In the genomic region with DNA sequence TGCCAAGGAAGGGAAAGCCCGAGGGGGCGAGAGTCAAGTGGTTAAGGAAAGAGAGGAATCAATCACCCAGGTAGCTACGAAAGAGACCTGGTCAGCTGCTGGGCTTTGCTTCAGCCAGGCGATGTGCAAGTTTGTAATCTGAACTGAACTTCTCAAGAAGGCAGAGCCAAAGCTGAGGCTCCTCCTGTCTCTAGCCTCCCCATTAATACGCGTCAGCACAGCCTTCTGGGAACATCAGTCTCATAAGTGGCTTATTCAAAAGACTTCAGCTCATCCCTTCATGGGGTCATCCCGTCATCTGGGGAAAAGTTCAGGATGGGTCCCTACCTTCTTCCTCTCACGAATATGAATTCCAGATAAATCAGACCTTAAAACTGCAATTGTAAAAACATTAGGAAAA, we compare ENCODE assay signal across 20 mouse cellular contexts.
DNase-seq lines count a peak whose midpoint lies in the region; ATAC-seq and TF ChIP-seq lines count a peak whose summit lies in the region.
"Had no signal": no experiment of that assay in that cellular context is flagged by ENCODE, and none has a peak within 500 bp of the region (broad histone marks: within the 10 kb centered on the region; RNA-seq: fewer than 3 reads in every experiment).

No protein-coding gene starts in this region.

- no peaks in the 10 kb centered on the region for H3K4me1 ChIP-seq in heart, adult 2 months (ENCODE audit: control insufficient read depth, insufficient read depth, low read length)
- H3K4me1 ChIP-seq in embryonic facial prominence, embryonic 15.5 days = peaks cover 58% of the 10 kb centered on the region
- H3K4me1 ChIP-seq in liver, embryonic 12.5 days = peaks cover 18% of the 10 kb centered on the region

- no peak for TF ChIP-seq EP300 in heart, adult 2 months (IDR thresholded peaks at IDR 0.05; ENCODE audit: insufficient read depth, low read depth, low read length)

- H3K4me3 ChIP-seq in heart, adult 2 months = no peak overlapping the region
- H3K4me3 ChIP-seq in embryonic facial prominence, embryonic 15.5 days (replicated peaks) = no peak overlapping the region
- no peak overlapping the region for H3K4me3 ChIP-seq in liver, embryonic 12.5 days
- H3K4me3 ChIP-seq: forebrain, embryonic 12.5 days; heart, embryonic 12.5 days; hindbrain, embryonic 10.5 days had no signal

- DNase-seq in heart, adult 11 months = peak; percentile 79
- DNase-seq in heart, adult 2 months = no peak
- DNase-seq in urinary bladder, postnatal 25 days (ENCODE audit: low spot score) = peak; percentile 4
- DNase-seq in urinary bladder, postnatal 36 days (ENCODE audit: low spot score in 2 of 2) = no peak
- DNase-seq: adrenal gland, adult 8-10 months; cerebellum, adult 11 months; cerebellum, adult 8-10 months; cerebellum, postnatal 14 days; embryo, embryonic 11 days; gastrocnemius, postnatal 36 days had no signal

- WGBS in heart, adult 2 months = 68% methylated on average over 8 of the region's 8 CpGs
- WGBS in embryonic facial prominence, embryonic 15.5 days = 33% methylated on average over 8 of the region's 8 CpGs
- WGBS in liver, embryonic 12.5 days (ENCODE audit: insufficient replicate concordance) = 56% methylated on average over 8 of the region's 8 CpGs

- H3K9me3 ChIP-seq in embryonic facial prominence, embryonic 15.5 days (replicated peaks) = no peaks in the 10 kb centered on the region
- no peaks in the 10 kb centered on the region for H3K9me3 ChIP-seq in liver, embryonic 12.5 days (replicated peaks)
- H3K9me3 ChIP-seq: forebrain, embryonic 12.5 days; G1E; heart, embryonic 12.5 days; hindbrain, embryonic 10.5 days had no signal

- H3K27ac ChIP-seq in heart, adult 2 months = no peak overlapping the region
- peak overlapping the region; percentile 65; the same call in 1 of the 2 replicates for H3K27ac ChIP-seq in embryonic facial prominence, embryonic 15.5 days (replicated peaks)
- no peak overlapping the region for H3K27ac ChIP-seq in liver, embryonic 12.5 days
- H3K27ac ChIP-seq: forebrain, embryonic 12.5 days; hindbrain, embryonic 10.5 days; hindbrain, embryonic 14.5 days had no signal

- no peak for TF ChIP-seq POLR2A in heart, adult 2 months (IDR thresholded peaks at IDR 0.05; ENCODE audit: insufficient read depth, low read depth, low read length)

- no peak overlapping the region for H3K9ac ChIP-seq in heart, adult 2 months (ENCODE audit: low read depth, low read length)
- H3K9ac ChIP-seq in embryonic facial prominence, embryonic 15.5 days = no peak overlapping the region
- no peak overlapping the region for H3K9ac ChIP-seq in liver, embryonic 12.5 days
- H3K9ac ChIP-seq: forebrain, embryonic 12.5 days; heart, embryonic 12.5 days; hindbrain, embryonic 14.5 days had no signal

- intact Hi-C loops in heart, adult 2 months (cut with DNase I) = no loop called here

- no peaks in the 10 kb centered on the region for H3K79me2 ChIP-seq in heart, adult 2 months (replicated peaks; ENCODE audit: control insufficient read depth, insufficient read depth, low read length)

- H3K4me2 ChIP-seq in embryonic facial prominence, embryonic 15.5 days (replicated peaks) = no peak overlapping the region
- no peak overlapping the region for H3K4me2 ChIP-seq in liver, embryonic 12.5 days
- H3K4me2 ChIP-seq: forebrain, embryonic 12.5 days; heart, embryonic 12.5 days; hindbrain, embryonic 14.5 days had no signal

- no peak for TF ChIP-seq CTCF in heart, adult 2 months (IDR thresholded peaks at IDR 0.05)

- no peak for ATAC-seq in embryonic facial prominence, embryonic 15.5 days (ENCODE audit: insufficient number of reproducible peaks, low FRiP score, low TSS enrichment, low read depth)
- ATAC-seq in erythroid progenitor cell, adult 5-6 weeks (replicated peaks; ENCODE audit: low FRiP score, poor library complexity, severe bottlenecking) = no peak
- ATAC-seq in liver, embryonic 12.5 days = no peak
- ATAC-seq: forebrain, embryonic 16.5 days; intestine, embryonic 16.5 days had no signal

- no peaks in the 10 kb centered on the region for H3K36me3 ChIP-seq in heart, adult 2 months (ENCODE audit: control insufficient read depth, insufficient read depth, low read length)
- no peaks in the 10 kb centered on the region for H3K36me3 ChIP-seq in embryonic facial prominence, embryonic 15.5 days
- no peaks in the 10 kb centered on the region for H3K36me3 ChIP-seq in liver, embryonic 12.5 days
- H3K36me3 ChIP-seq: forebrain, embryonic 12.5 days; G1E; heart, embryonic 12.5 days; hindbrain, embryonic 10.5 days had no signal

- H3K27me3 ChIP-seq in heart, adult 2 months (ENCODE audit: control insufficient read depth, insufficient read depth, low read length) = no peaks in the 10 kb centered on the region
- no peaks in the 10 kb centered on the region for H3K27me3 ChIP-seq in embryonic facial prominence, embryonic 15.5 days
- peaks cover 6% of the 10 kb centered on the region; the same call in 1 of the 2 replicates for H3K27me3 ChIP-seq in liver, embryonic 12.5 days (replicated peaks)

Comparison
In these comparisons a context has a peak if more than half of its experiments do, and no peak if none do; other contexts are left out.
1. DNase-seq: peak in heart, adult 11 months (single experiment) and urinary bladder, postnatal 25 days (single experiment); none in heart, adult 2 months (0 of 2) and urinary bladder, postnatal 36 days (0 of 2).